Mouse (Mus musculus) heart, adult 2 months (tissue): ENCODE data around the gene 4930404H24Rik. TPM values are rescaled to one million over a fixed set of nuclear protein-coding genes. Genes with fewer than 3 reads are reported as not detected.
"Not testable (repeated sequence)": the region's sequence is repeated elsewhere in the genome, so short reads cannot be mapped to it uniquely, and the experiment has no call there.

Experiments
- DNase-seq, 2 experiments: peaks; one replicate each; pipeline ENCODE4 v3.0.0; 2021
- H3K27ac ChIP-seq: fragments of 200-600 bp; 2 replicates; pipeline ENCODE4 v1.8.1; 2022
- H3K27me3 ChIP-seq: fragments of 200-500 bp; 2 replicates; pipeline ENCODE4 v1.6.1; 2012; ENCODE audit warnings: mild to moderate bottlenecking, low read length, inconsistent platforms, mixed read lengths; ENCODE audit not compliant: control insufficient read depth, insufficient read depth
- H3K36me3 ChIP-seq: fragments of 200-500 bp; 2 replicates; pipeline ENCODE4 v1.6.1; 2012; ENCODE audit warnings: low read length, inconsistent platforms; ENCODE audit not compliant: control insufficient read depth, insufficient read depth
- H3K4me1 ChIP-seq: fragments of 200-500 bp; 2 replicates; pipeline ENCODE4 v1.6.1; 2011; ENCODE audit warnings: low read length; ENCODE audit not compliant: control insufficient read depth, insufficient read depth
- H3K4me3 ChIP-seq: fragments of 200-600 bp; 2 replicates; pipeline ENCODE4 v1.8.1; 2022
- H3K79me2 ChIP-seq: fragments of 200-500 bp; replicated peaks from 2 replicates; pipeline ENCODE4 v1.6.1; 2012; ENCODE audit warnings: mild to moderate bottlenecking, inconsistent platforms, low read length, moderate library complexity, mixed read lengths; ENCODE audit not compliant: control insufficient read depth, insufficient read depth
- H3K9ac ChIP-seq: fragments of 200-500 bp; 2 replicates; pipeline ENCODE4 v1.6.1; 2012; ENCODE audit warnings: low read depth, mild to moderate bottlenecking, control low read depth, inconsistent platforms, low read length, mixed read lengths
- CTCF ChIP-seq: fragments of 200-600 bp; IDR thresholded peaks from 2 replicates; pipeline ENCODE4 v1.8.1; 2022; ENCODE audit warnings: antibody characterized with exemption, mild to moderate bottlenecking, moderate library complexity
- EP300 ChIP-seq: fragments of 200-500 bp; IDR thresholded peaks from 2 replicates; pipeline ENCODE4 v1.6.1; 2011; ENCODE audit warnings: low read depth, low read length, control low read depth; ENCODE audit not compliant: insufficient read depth
- POLR2A ChIP-seq: fragments of 200-500 bp; IDR thresholded peaks from 2 replicates; pipeline ENCODE4 v1.6.1; 2011; ENCODE audit warnings: mild to moderate bottlenecking, low read depth, low read length, control low read depth; ENCODE audit not compliant: insufficient read depth
- WGBS: fragments of 180-500 bp; shearing (Covaris S2); methylation state at CpG from one replicate; pipeline ENCODE4 v1.1.7; 2018; 5-methylcytosine and 5-hydroxymethylcytosine counted together
- intact Hi-C: fragments of 180-260 bp; cut with DNase I; formaldehyde crosslinking; loops from one replicate; pipeline ENCODE4 v1.15.1; 2025
- polyA plus RNA-seq: library from polyadenylated mRNA; depleted of rRNA; stranded (reverse); fragments of >200 nt; gene quantifications from 2 replicates; pipeline ENCODE4 v1.2.3, GENCODE M21; 2012
- total RNA-seq, 2 experiments: library from RNA; stranded (reverse); gene quantifications; 2 replicates each; pipeline ENCODE4 v1.2.3; 2021

Gene 4930404H24Rik
- total and polyA plus RNA-seq, 3 experiments = not detected

DNA sequence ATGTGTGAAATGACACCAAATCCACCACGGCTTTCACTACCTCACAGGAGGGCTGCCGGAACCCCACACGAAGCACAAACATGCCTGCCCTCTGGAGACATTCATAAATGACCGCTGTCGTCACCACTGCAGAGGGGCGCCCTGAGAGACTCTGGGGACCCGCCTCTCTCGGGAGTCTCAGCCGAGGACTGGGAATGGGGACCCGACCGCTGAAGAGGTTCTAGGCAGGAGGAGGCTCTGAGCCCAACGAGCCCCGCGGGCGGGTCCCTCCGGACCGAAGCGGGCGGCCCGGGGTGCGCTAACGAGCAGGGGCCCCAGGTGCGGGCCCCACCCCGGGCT lies 442 bp upstream of the 4930404H24Rik start:
- H3K4me3 ChIP-seq = peak overlapping the region; percentile 73
- H3K4me1 ChIP-seq = peaks cover 2% of the 10 kb centered on the region; the same call in 1 of the 2 replicates
- WGBS = under 1% methylated on average over 24 of the region's 24 CpGs
- intact Hi-C loops = loop anchor here (5.0 kb wide), 1 partner anchor 35 kb away; the partner anchor contains the start of gene Nol4l
- H3K36me3 ChIP-seq = no peaks in the 10 kb centered on the region
- TF ChIP-seq CTCF (no peak), EP300 (no peak), POLR2A (no peak)
- peak overlapping the region; percentile 29; the same call in 1 of the 2 replicates for H3K27ac ChIP-seq
- DNase-seq = no peak
- no peaks in the 10 kb centered on the region for H3K27me3 ChIP-seq
- H3K79me2 ChIP-seq = no peaks in the 10 kb centered on the region
- H3K9ac ChIP-seq = peak overlapping the region; percentile 61

DNA sequence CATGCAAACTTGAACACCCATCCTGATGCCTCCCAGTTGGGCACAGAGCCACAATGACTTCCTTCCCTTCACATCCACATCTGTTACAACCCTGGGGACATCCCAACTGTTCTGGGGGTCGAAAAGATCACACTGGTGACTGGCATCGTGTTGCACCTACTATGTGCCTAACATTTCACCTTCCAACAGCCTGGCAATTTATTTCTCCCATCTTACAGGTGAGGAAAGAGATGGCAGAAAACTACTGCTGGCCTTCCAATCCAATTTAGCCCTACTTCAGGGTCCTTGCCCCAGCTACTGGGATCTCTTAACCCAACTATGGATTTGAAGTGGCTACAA lies 772 bp downstream of the 4930404H24Rik start:
- peaks cover 2% of the 10 kb centered on the region; the same call in 1 of the 2 replicates for H3K4me1 ChIP-seq
- H3K27ac ChIP-seq = no peak overlapping the region
- intact Hi-C loops = loop anchor here (5.0 kb wide), 1 partner anchor 34 kb away; the partner anchor contains the start of gene Nol4l
- H3K36me3 ChIP-seq = no peaks in the 10 kb centered on the region
- no peaks in the 10 kb centered on the region for H3K27me3 ChIP-seq
- TF ChIP-seq EP300 (no peak), POLR2A (no peak), CTCF (no peak)
- no peaks in the 10 kb centered on the region for H3K79me2 ChIP-seq
- no peak for DNase-seq
- 18% methylated on average over 2 of the region's 2 CpGs for WGBS
- no peak overlapping the region; the same call in 1 of the 2 replicates for H3K4me3 ChIP-seq
- H3K9ac ChIP-seq = no peak overlapping the region

GRCm38 (mm10) chr2:153493781-153494292 lies 1.2 kb downstream of the 4930404H24Rik start:
- TF ChIP-seq POLR2A (no peak), EP300 (no peak), CTCF (no peak)
- Histone ChIP-seq H3K79me2 (no peaks in the 10 kb centered on the region), H3K27ac (no peak overlapping the region), H3K27me3 (no peaks in the 10 kb centered on the region), H3K9ac (no peak overlapping the region), H3K4me3 (no peak overlapping the region), H3K4me1 (peaks cover 2% of the 10 kb centered on the region; the same call in 1 of the 2 replicates), H3K36me3 (no peaks in the 10 kb centered on the region)
- DNase-seq = no peak
- intact Hi-C loops = loop anchor here (5.0 kb wide), 1 partner anchor 33 kb away; the partner anchor contains the start of gene Nol4l
- WGBS = 21% methylated on average over 6 of the region's 6 CpGs

- peaks cover 2% of the 10 kb centered on the region; the same call in 1 of the 2 replicates for H3K4me1 ChIP-seq
- H3K27me3 ChIP-seq = no peaks in the 10 kb centered on the region
- DNase-seq = peak in 1 of 2 experiments; percentile 27
- no peak overlapping the region for H3K9ac ChIP-seq
- H3K79me2 ChIP-seq = no peaks in the 10 kb centered on the region
- H3K36me3 ChIP-seq = no peaks in the 10 kb centered on the region
- 42% methylated on average over 9 of the region's 9 CpGs for WGBS
- no peak overlapping the region for H3K27ac ChIP-seq
- intact Hi-C loops = loop anchor here (5.0 kb wide), 1 partner anchor 33 kb away; the partner anchor contains the start of gene Nol4l
- TF ChIP-seq CTCF = no peak
- no peak for TF ChIP-seq POLR2A
- no peak for TF ChIP-seq EP300
- no peak overlapping the region for H3K4me3 ChIP-seq
Observed at GRCm38 (mm10) chr2:153494293-153494811, 1.8 kb downstream of the 4930404H24Rik start.

- not testable (repeated sequence) for H3K27ac ChIP-seq, H3K9ac ChIP-seq
Observed at GRCm38 (mm10) chr2:153495391-153495790, 2.8 kb downstream of the 4930404H24Rik start.

GRCm38 (mm10) chr2:153495818-153496217 lies 3.2 kb downstream of the 4930404H24Rik start:
- no peak for DNase-seq
- Histone ChIP-seq H3K27ac (no peak overlapping the region), H3K27me3 (no peaks in the 10 kb centered on the region), H3K79me2 (no peaks in the 10 kb centered on the region), H3K36me3 (no peaks in the 10 kb centered on the region), H3K4me1 (peaks cover 2% of the 10 kb centered on the region; the same call in 1 of the 2 replicates), H3K4me3 (no peak overlapping the region), H3K9ac (no peak overlapping the region)
- 48% methylated on average over 4 of the region's 4 CpGs for WGBS
- intact Hi-C loops = no loop called here
- no peak for TF ChIP-seq POLR2A
- TF ChIP-seq CTCF = no peak
- TF ChIP-seq EP300 = no peak

More at GRCm38 (mm10) chr2:153495391-153495790, 2.8 kb downstream of the 4930404H24Rik start:
- H3K27me3 ChIP-seq, H3K79me2 ChIP-seq, H3K36me3 ChIP-seq, intact Hi-C loops, H3K4me3 ChIP-seq, H3K4me1 ChIP-seq, DNase-seq: not testable (repeated sequence)
- WGBS = 86% methylated on average over 4 of the region's 4 CpGs
